Mouse (Mus musculus) liver, embryonic 16.5 days (tissue): Measurements from ENCODE around the gene Gm17364. TPM values are rescaled to one million over a fixed set of nuclear protein-coding genes. Genes with fewer than 3 reads are reported as not detected.

Experiments used
- ATAC-seq: fragments of 200-750 bp; cut with Nextera tagmentation; 2 replicates; pipeline ENCODE4 v1.8.0; 2017; ENCODE audit warnings: low read depth, mild to moderate bottlenecking, moderate number of reproducible peaks, moderate library complexity
- H3K27ac ChIP-seq: fragments of 300-500 bp; sonication (generic); 2 replicates; pipeline ENCODE4 v1.5.1; 2014; ENCODE audit warnings: mild to moderate bottlenecking, low read length
- H3K27me3 ChIP-seq: fragments of 300-500 bp; sonication (generic); 2 replicates; pipeline ENCODE4 v1.6.1; 2014; ENCODE audit warnings: low read depth, low read length, mixed read lengths; ENCODE audit not compliant: control insufficient read depth, insufficient read depth
- H3K36me3 ChIP-seq: fragments of 300-500 bp; sonication (generic); 2 replicates; pipeline ENCODE4 v1.6.1; 2014; ENCODE audit warnings: mild to moderate bottlenecking; ENCODE audit not compliant: control insufficient read depth, insufficient read depth
- H3K4me1 ChIP-seq: fragments of 300-500 bp; sonication (generic); 2 replicates; pipeline ENCODE4 v1.6.1; 2014; ENCODE audit warnings: low read depth, low read length, mixed read lengths; ENCODE audit not compliant: control insufficient read depth
- H3K4me2 ChIP-seq: fragments of 300-500 bp; sonication (generic); 2 replicates; pipeline ENCODE4 v1.6.1; 2014; ENCODE audit warnings: low read depth, low read length, mixed read lengths
- H3K4me3 ChIP-seq: fragments of 300-500 bp; sonication (generic); 2 replicates; pipeline ENCODE4 v1.5.1; 2014; ENCODE audit warnings: low read depth, mild to moderate bottlenecking, low read length
- H3K9ac ChIP-seq: fragments of 300-500 bp; sonication (generic); 2 replicates; pipeline ENCODE4 v1.6.1; 2014; ENCODE audit warnings: low read depth, low read length
- H3K9me3 ChIP-seq: fragments of 300-500 bp; sonication (generic); replicated peaks from 2 replicates; pipeline ENCODE4 v1.6.1; 2016; ENCODE audit warnings: low read length; ENCODE audit not compliant: control insufficient read depth
- WGBS: fragments of 180-500 bp; shearing (Covaris S2); extraction: QIAGEN DNeasy Blood & Tissue Kit; methylation state at CpG from one replicate; pipeline ENCODE4 v1.1.7; 2014; ENCODE audit not compliant: insufficient replicate concordance; 5-methylcytosine and 5-hydroxymethylcytosine counted together
- polyA plus RNA-seq: library from polyadenylated mRNA; unstranded; fragments of >200 nt; fragmentation: Nextera tagmentation; extraction: Ambion mirVana; gene quantifications from 2 replicates; pipeline ENCODE4 v1.2.1, GENCODE M21; 2015

Gm17364 gene
- not detected in 2 replicates for polyA plus RNA-seq

DNA sequence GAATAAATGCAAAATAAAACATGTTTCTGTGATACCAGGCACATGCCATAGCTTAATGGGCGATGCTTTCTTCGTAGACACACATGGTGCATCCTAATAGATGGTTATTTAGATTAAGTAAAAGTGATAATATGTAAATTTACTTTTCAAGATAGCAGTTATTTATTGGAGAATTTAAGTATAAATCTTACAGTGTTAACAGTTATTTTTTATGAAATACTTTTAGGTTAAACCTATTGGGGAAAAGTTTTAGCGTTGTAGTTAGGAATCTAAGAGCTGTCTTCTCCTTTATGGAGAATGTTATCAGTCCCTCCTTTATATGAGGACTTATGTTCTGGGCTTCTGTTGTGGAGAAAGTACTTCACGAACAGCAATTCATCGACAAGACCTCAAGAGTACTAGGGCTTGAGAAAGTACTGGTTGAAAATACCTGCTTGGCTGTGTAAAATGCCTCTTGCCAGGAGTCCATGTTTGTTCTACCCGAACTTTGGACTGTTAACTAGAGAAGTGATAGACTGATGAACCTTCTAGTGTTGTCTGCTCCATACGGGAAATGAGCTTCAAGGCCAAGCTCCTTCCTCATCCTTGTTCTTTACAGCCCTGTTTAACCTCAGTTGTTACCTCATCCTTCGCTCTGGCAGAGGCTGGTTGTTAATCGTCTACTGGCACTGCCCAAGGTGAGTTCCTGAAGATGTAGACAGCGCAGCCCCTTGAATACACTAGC is at the start of gene Gm17364:
Gm17364 (minus strand) TSS at position 51 of the 724 bp plus-strand sequence.
- Histone ChIP-seq H3K4me1 (no peaks in the 10 kb centered on the region; the same call in 1 of the 2 replicates), H3K27me3 (no peaks in the 10 kb centered on the region), H3K9me3 (no peaks in the 10 kb centered on the region), H3K27ac (no peak within 1 kb of the TSS), H3K36me3 (peaks cover 5% of the 10 kb centered on the region), H3K4me2 (no peak within 1 kb of the TSS), H3K9ac (no peak within 1 kb of the TSS), H3K4me3 (no peak within 1 kb of the TSS)
- WGBS: 74% methylated on average over 10 of the region's 10 CpGs
- no peak for ATAC-seq

DNA sequence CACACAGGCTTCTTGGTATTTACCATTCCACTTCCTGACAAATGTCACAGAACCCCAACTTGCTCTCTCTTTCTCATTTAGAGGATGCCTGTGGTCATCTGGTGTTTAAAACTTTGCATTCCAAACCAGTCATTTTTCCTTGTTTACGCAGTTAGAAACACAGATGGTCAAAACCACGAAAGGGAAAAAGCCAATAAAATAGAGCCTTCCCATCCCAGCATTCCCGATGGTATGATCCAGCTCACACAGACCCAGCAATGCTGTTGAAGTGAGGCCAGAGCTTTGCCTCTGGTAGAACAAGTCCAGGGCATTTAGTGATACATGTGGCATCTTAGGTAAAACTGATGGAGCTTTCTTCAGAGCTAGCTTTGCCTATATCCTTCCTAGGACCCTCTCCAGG is 47.7 kb upstream of the Gm17364 start:
- Histone ChIP-seq H3K9ac (no peak overlapping the region), H3K4me1 (no peaks in the 10 kb centered on the region), H3K4me3 (no peak overlapping the region), H3K4me2 (no peak overlapping the region), H3K27me3 (no peaks in the 10 kb centered on the region), H3K9me3 (no peaks in the 10 kb centered on the region), H3K27ac (no peak overlapping the region), H3K36me3 (no peaks in the 10 kb centered on the region)
- WGBS: 44% methylated on average over 3 of the region's 3 CpGs
- ATAC-seq: no peak

DNA sequence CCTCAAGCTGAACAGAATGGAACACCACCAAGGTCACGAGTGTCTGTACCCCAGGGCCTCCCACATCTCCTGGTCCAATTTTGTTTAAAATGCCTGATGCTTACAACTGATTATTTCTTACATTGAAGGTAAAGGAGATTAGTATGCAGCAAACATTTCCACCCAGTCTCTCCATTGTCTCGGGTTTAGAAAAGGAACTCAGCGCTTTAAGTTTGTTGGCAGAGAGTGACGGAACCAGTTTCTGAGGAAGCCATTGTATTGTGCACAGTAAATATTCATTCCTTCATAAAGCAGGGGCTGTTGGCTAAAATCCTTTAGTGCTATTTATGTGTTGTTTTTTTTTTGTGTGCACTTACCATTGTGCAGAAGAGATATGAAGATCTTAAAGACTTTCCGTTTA is 47.0 kb upstream of the Gm17364 start:
- Histone ChIP-seq H3K4me1 (no peaks in the 10 kb centered on the region), H3K36me3 (no peaks in the 10 kb centered on the region), H3K27ac (no peak overlapping the region), H3K9ac (no peak overlapping the region), H3K4me3 (no peak overlapping the region), H3K4me2 (no peak overlapping the region), H3K9me3 (no peaks in the 10 kb centered on the region), H3K27me3 (no peaks in the 10 kb centered on the region)
- no peak for ATAC-seq
- WGBS: 66% methylated on average over 5 of the region's 5 CpGs

DNA sequence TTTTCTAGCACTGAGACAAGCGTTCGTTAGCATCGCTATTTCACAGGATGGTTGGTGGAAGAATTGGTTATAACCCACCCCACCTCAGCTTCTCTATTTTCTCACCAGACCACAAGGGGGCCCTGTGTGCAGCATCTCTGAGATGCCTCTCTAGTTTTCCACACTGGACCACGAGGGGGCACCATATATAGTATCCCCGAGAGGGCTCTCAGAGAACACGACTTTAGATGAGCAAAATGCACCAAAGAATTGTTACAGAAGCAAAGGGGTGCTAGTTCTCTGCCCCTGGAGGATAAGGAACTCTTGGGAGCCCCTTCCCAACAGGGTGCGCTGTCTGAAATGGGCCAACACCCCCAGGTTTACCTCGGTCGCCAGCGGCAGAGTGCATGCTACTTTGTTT is 28.9 kb upstream of the Gm17364 start:
- Histone ChIP-seq H3K4me2 (no peak overlapping the region), H3K4me3 (no peak overlapping the region), H3K9ac (no peak overlapping the region), H3K27ac (no peak overlapping the region), H3K36me3 (no peaks in the 10 kb centered on the region), H3K9me3 (no peaks in the 10 kb centered on the region), H3K27me3 (no peaks in the 10 kb centered on the region), H3K4me1 (no peaks in the 10 kb centered on the region)
- ATAC-seq: no peak
- WGBS: 53% methylated on average over 10 of the region's 10 CpGs

DNA sequence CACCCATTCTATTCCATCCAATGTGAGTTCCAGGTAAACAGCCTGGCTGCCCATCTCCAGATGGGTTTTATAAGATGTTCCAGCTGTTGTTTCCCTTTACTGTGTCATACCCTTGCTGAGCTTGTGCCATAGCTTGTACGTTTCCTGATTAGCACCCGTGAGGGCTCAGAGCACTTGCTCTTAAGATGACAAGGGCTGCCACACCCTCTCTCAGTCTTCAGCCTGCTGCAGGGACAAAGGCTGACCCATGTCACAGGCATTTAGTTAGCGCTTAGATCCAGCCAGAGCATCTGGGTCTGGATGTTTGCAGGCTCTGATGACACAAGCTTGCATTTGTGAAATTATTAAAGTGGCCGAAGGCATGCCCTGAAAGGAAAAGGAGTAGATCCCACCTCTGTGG is 26.3 kb upstream of the Gm17364 start:
- Histone ChIP-seq H3K27ac (no peak overlapping the region), H3K9me3 (no peaks in the 10 kb centered on the region), H3K4me3 (no peak overlapping the region), H3K27me3 (no peaks in the 10 kb centered on the region), H3K36me3 (no peaks in the 10 kb centered on the region), H3K9ac (no peak overlapping the region), H3K4me1 (no peaks in the 10 kb centered on the region), H3K4me2 (no peak overlapping the region)
- 47% methylated on average over 4 of the region's 4 CpGs for WGBS
- ATAC-seq: no peak

GRCm38 (mm10) chr13:41298996-41299395 is 25.2 kb upstream of the Gm17364 start:
- Histone ChIP-seq H3K27me3 (no peaks in the 10 kb centered on the region), H3K4me2 (no peak overlapping the region), H3K9me3 (no peaks in the 10 kb centered on the region), H3K36me3 (no peaks in the 10 kb centered on the region), H3K4me3 (no peak overlapping the region), H3K9ac (no peak overlapping the region), H3K4me1 (no peaks in the 10 kb centered on the region), H3K27ac (no peak overlapping the region)
- no peak for ATAC-seq
- 47% methylated on average over 5 of the region's 5 CpGs for WGBS

- Histone ChIP-seq H3K4me3 (no peak overlapping the region), H3K36me3 (no peaks in the 10 kb centered on the region), H3K4me2 (no peak overlapping the region), H3K9me3 (no peaks in the 10 kb centered on the region), H3K27me3 (no peaks in the 10 kb centered on the region), H3K9ac (no peak overlapping the region), H3K4me1 (no peaks in the 10 kb centered on the region), H3K27ac (no peak overlapping the region)
- ATAC-seq: no peak
- 10% methylated on average over 2 of the region's 2 CpGs for WGBS
Measured at GRCm38 (mm10) chr13:41298533-41298932, 24.8 kb upstream of the Gm17364 start.

- Histone ChIP-seq H3K36me3 (no peaks in the 10 kb centered on the region), H3K27me3 (no peaks in the 10 kb centered on the region), H3K4me1 (no peaks in the 10 kb centered on the region), H3K4me2 (no peak overlapping the region), H3K9me3 (no peaks in the 10 kb centered on the region), H3K9ac (no peak overlapping the region), H3K4me3 (no peak overlapping the region), H3K27ac (no peak overlapping the region)
- no peak for ATAC-seq
- 68% methylated on average over 10 of the region's 10 CpGs for WGBS
Measured at GRCm38 (mm10) chr13:41296396-41296795, 22.6 kb upstream of the Gm17364 start.

GRCm38 (mm10) chr13:41295886-41296285 is 22.1 kb upstream of the Gm17364 start:
- H3K9ac ChIP-seq: no peak overlapping the region
- H3K4me3 ChIP-seq: no peak overlapping the region
- H3K9me3 ChIP-seq: no peaks in the 10 kb centered on the region
- no peak overlapping the region for H3K27ac ChIP-seq
- WGBS: 44% methylated on average over 6 of the region's 6 CpGs
- H3K36me3 ChIP-seq: no peaks in the 10 kb centered on the region
- no peaks in the 10 kb centered on the region for H3K4me1 ChIP-seq
- H3K4me2 ChIP-seq: no peak overlapping the region
- H3K27me3 ChIP-seq: no peaks in the 10 kb centered on the region
- ATAC-seq: no peak
